Mouse (Mus musculus): ENCODE data around the gene C2cd3.

- TF ChIP-seq CTCF (IDR thresholded peaks at IDR 0.05; ENCODE audit: insufficient read depth, low read depth, low read length): no peak
- TF ChIP-seq POLR2A (IDR thresholded peaks at IDR 0.05; ENCODE audit: insufficient read depth, low read depth, low read length): no peak
Measured at GRCm38 (mm10) chr7:100388174-100388573, 16.1 kb downstream of the C2cd3 start.

Measured in olfactory bulb, adult 2 months (tissue).